Mouse (Mus musculus) forebrain, embryonic 16.5 days (tissue): ENCODE measurements around the gene Fzd10. TPM values are rescaled to one million over a fixed set of nuclear protein-coding genes. Genes with fewer than 3 reads are reported as not detected.

Source experiments
- ATAC-seq: fragments of 200-750 bp; cut with Nextera tagmentation; 2 replicates; pipeline ENCODE4 v1.8.0; 2017; ENCODE audit warnings: mild to moderate bottlenecking, moderate library complexity
- H3K27ac ChIP-seq: fragments of 300-500 bp; sonication (generic); 2 replicates; pipeline ENCODE4 v1.5.1; 2014; ENCODE audit warnings: low read length, control low read depth
- H3K27me3 ChIP-seq: fragments of 300-500 bp; sonication (generic); replicated peaks from 2 replicates; pipeline ENCODE4 v1.6.1; 2014; ENCODE audit warnings: low read length; ENCODE audit not compliant: control insufficient read depth, insufficient read depth
- H3K36me3 ChIP-seq: fragments of 300-500 bp; sonication (generic); 2 replicates; pipeline ENCODE4 v1.6.1; 2014; ENCODE audit not compliant: control insufficient read depth, insufficient read depth
- H3K4me1 ChIP-seq: fragments of 300-500 bp; sonication (generic); replicated peaks from 2 replicates; pipeline ENCODE4 v1.6.1; 2014; ENCODE audit warnings: low read length; ENCODE audit not compliant: control insufficient read depth, insufficient read depth
- H3K4me2 ChIP-seq: fragments of 300-500 bp; sonication (generic); 2 replicates; pipeline ENCODE4 v1.6.1; 2014; ENCODE audit warnings: mild to moderate bottlenecking, low read length, control low read depth
- H3K4me3 ChIP-seq: fragments of 300-500 bp; sonication (generic); replicated peaks from 2 replicates; pipeline ENCODE4 v1.5.1; 2014; ENCODE audit warnings: mild to moderate bottlenecking, low read length, control low read depth
- H3K9ac ChIP-seq: fragments of 300-500 bp; sonication (generic); replicated peaks from 2 replicates; pipeline ENCODE4 v1.6.1; 2014; ENCODE audit warnings: low read depth, low read length, control low read depth
- H3K9me3 ChIP-seq: fragments of 300-500 bp; sonication (generic); 2 replicates; pipeline ENCODE4 v1.6.1; 2016; ENCODE audit warnings: low read length; ENCODE audit not compliant: control insufficient read depth
- WGBS: fragments of 180-500 bp; shearing (Covaris S2); extraction: QIAGEN DNeasy Blood & Tissue Kit; methylation state at CpG from one replicate; pipeline ENCODE4 v1.1.7; 2014; 5-methylcytosine and 5-hydroxymethylcytosine counted together
- polyA plus RNA-seq: library from polyadenylated mRNA; unstranded; fragments of >200 nt; fragmentation: Nextera tagmentation; extraction: Ambion mirVana; gene quantifications from 2 replicates; pipeline ENCODE4 v1.2.1, GENCODE M21; 2015

Fzd10 gene
- polyA plus RNA-seq, 1 experiment from 2014 or later, result 0.38 TPM

- Histone ChIP-seq H3K4me1 (no peaks in the 10 kb centered on the region), H3K4me2 (no peak overlapping the region), H3K27ac (no peak overlapping the region), H3K4me3 (no peak overlapping the region), H3K36me3 (no peaks in the 10 kb centered on the region), H3K9ac (no peak overlapping the region), H3K27me3 (no peaks in the 10 kb centered on the region), H3K9me3 (no peaks in the 10 kb centered on the region)
- no peak for ATAC-seq
- WGBS, result 51% methylated on average over 5 of the region's 5 CpGs
Observed at GRCm38 (mm10) chr5:128627763-128628162, 27.1 kb downstream of the Fzd10 start.

DNA sequence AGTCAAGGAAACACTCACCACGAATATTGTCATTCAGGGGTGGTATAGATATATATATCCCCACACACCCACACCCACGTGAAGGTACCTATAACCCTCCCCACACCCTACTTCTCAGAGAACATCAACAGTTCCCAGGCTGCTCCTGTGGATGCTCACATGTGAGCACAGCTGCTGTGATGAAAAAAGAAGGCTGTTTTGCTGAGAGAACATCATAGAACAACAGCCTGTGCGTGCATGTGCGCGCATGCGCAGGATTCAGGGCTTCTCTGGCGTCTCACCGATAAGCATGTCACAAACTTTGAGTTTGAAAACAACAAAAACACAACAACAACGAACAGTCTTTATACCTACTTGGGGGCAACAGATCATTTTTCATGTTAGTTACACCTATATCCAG lies 36.0 kb downstream of the Fzd10 start:
- H3K9me3 ChIP-seq, result no peaks in the 10 kb centered on the region
- H3K27me3 ChIP-seq, result no peaks in the 10 kb centered on the region
- ATAC-seq, result no peak
- H3K4me1 ChIP-seq, result no peaks in the 10 kb centered on the region
- no peak overlapping the region for H3K4me3 ChIP-seq
- no peak overlapping the region for H3K9ac ChIP-seq
- WGBS, result 91% methylated on average over 9 of the region's 9 CpGs
- H3K36me3 ChIP-seq, result no peaks in the 10 kb centered on the region
- no peak overlapping the region for H3K27ac ChIP-seq
- H3K4me2 ChIP-seq, result no peak overlapping the region

DNA sequence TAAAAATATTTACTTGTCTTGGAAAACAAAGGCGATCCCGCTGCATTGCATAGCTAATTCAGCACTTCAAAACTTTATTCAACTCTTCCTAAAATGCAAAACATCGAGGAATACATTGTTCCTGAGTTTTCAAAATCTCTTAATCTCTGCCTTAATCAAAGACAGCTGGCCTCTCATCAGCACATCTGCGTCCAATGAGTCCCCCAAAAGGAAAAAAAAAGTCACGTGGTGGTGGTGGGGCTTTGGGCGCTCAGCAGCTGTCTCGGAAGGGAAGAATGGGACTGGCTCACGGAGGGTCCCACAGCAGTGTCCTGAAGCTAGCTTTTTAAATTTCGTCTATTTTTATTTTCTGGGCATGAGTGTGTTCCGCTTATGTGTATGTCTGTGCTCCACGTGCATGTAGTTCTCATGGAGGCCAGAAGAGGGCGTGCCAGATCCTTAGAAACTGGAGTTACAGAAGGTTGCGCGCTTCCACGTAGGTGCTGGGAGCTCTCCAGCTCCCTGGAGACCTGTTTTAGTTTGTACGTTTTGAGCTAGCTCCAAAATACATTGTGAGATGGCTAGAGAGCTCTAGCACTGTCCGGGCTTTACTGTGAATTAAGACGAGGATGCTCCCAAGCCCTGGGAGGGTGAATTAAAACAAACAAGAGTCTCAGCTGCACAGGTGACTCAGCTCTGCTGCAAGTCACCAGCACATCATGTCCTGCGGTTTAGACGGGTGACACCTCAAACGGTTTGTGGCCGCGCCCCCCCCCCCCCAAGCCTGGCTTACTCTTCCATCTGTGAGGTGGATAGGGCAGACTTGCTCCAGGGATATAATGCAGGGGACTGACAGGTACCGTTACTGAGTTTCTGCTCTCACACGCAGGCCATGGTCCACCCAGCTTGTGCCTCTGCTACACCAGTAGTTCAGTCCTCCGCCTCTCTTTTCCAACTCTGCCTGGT lies 36.7 kb downstream of the Fzd10 start:
- ATAC-seq, result no peak
- no peak overlapping the region for H3K4me3 ChIP-seq
- H3K27me3 ChIP-seq, result no peaks in the 10 kb centered on the region
- H3K36me3 ChIP-seq, result no peaks in the 10 kb centered on the region
- H3K27ac ChIP-seq, result no peak overlapping the region
- no peak overlapping the region for H3K4me2 ChIP-seq
- no peaks in the 10 kb centered on the region for H3K4me1 ChIP-seq
- no peaks in the 10 kb centered on the region for H3K9me3 ChIP-seq
- 91% methylated on average over 26 of the region's 26 CpGs for WGBS
- H3K9ac ChIP-seq, result no peak overlapping the region

GRCm38 (mm10) chr5:128638716-128639115 lies 38.1 kb downstream of the Fzd10 start:
- Histone ChIP-seq H3K27me3 (no peaks in the 10 kb centered on the region), H3K9ac (no peak overlapping the region), H3K4me2 (no peak overlapping the region), H3K9me3 (no peaks in the 10 kb centered on the region), H3K4me3 (no peak overlapping the region), H3K36me3 (no peaks in the 10 kb centered on the region), H3K4me1 (no peaks in the 10 kb centered on the region), H3K27ac (no peak overlapping the region)
- WGBS, result 76% methylated on average over 9 of the region's 9 CpGs
- no peak for ATAC-seq

DNA sequence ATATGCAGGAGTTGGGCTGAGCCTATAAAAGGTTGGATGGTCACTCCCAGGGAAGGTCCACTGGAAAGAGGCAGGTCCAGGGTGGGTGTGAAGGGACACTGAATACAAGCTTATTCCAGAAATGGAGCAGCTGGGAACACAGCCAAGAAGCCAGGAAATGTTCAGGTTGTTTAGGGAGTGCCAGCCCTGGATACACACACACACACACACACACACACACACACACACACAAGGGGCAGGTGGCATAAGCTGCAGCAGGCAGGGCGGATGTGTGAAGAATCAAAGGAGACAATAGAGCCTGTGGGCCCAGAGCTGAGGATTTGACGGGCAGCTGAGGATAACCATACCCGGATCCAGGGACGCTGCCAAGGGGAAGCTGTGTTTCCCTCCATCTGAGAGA lies 42.4 kb downstream of the Fzd10 start:
- Histone ChIP-seq H3K4me2 (no peak overlapping the region), H3K27ac (no peak overlapping the region), H3K9me3 (no peaks in the 10 kb centered on the region), H3K4me3 (no peak overlapping the region), H3K9ac (no peak overlapping the region), H3K27me3 (no peaks in the 10 kb centered on the region), H3K36me3 (no peaks in the 10 kb centered on the region), H3K4me1 (no peaks in the 10 kb centered on the region)
- 52% methylated on average over 4 of the region's 4 CpGs for WGBS
- no peak for ATAC-seq

- Histone ChIP-seq H3K27me3 (no peaks in the 10 kb centered on the region), H3K9me3 (no peaks in the 10 kb centered on the region), H3K4me3 (no peak overlapping the region), H3K36me3 (no peaks in the 10 kb centered on the region), H3K4me1 (no peaks in the 10 kb centered on the region), H3K4me2 (no peak overlapping the region), H3K9ac (no peak overlapping the region), H3K27ac (no peak overlapping the region)
- ATAC-seq, result no peak
- WGBS, result 74% methylated on average over 8 of the region's 8 CpGs
Observed at GRCm38 (mm10) chr5:128645720-128646119, 45.1 kb downstream of the Fzd10 start.

DNA sequence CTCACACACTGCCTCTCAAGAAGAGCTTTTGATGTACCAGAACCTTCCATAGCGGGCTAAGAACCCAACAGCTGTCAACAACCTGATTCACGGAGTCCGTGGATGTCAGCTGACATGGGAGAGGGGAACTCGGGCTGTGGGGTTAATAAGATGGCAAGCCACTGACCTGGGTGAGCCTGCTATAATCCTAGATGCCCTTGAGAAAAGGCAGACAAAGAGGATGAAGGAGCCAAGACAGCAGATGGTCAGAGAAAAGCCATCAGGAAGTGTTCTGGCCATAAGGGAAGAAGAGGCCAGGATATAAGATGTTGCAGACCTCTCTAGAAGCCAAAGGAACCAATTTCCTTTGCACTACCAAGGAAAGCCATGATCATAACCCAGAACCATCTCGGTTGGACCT lies 45.6 kb downstream of the Fzd10 start:
- no peaks in the 10 kb centered on the region for H3K36me3 ChIP-seq
- 82% methylated on average over 5 of the region's 5 CpGs for WGBS
- ATAC-seq, result no peak

GRCm38 (mm10) chr5:128647221-128647730 lies 46.6 kb downstream of the Fzd10 start:
- ATAC-seq, result no peak
- WGBS, result 66% methylated on average over 10 of the region's 10 CpGs

More for the DNA sequence above, 45.6 kb downstream of the Fzd10 start:
- no peak overlapping the region for H3K4me3 ChIP-seq
- H3K9ac ChIP-seq, result no peak overlapping the region
- no peak overlapping the region for H3K27ac ChIP-seq
- no peak overlapping the region for H3K4me2 ChIP-seq
- no peaks in the 10 kb centered on the region for H3K27me3 ChIP-seq
- no peaks in the 10 kb centered on the region for H3K9me3 ChIP-seq
- H3K4me1 ChIP-seq, result no peaks in the 10 kb centered on the region

DNA sequence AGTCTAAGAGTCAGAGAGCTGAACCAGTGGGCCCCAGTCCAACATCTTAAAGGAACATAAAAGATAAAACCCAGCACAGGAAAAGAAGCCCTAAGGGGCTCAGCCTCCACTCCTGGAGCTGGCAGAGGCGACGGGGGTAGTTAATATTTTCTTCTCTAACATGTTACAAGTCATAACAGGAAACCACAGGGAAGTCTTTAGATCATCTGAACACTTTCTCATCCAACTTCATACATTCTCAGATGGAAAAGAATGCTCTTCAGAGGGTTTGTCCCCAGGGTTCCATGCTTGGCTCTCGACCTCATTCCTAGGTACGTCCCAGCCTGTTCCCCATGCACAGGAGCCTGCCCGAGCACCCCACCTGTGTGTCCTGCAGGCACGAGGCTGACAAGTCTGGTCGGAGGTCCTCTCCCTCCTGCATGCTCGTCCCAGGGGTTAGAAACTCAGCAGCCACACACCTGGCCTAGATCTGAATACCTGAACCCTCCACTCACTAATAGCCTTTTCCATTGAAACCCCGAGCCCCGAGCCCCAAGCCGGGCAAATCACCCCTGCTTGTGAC lies 48.8 kb downstream of the Fzd10 start:
- Histone ChIP-seq H3K36me3 (no peaks in the 10 kb centered on the region), H3K9me3 (no peaks in the 10 kb centered on the region), H3K27ac (no peak overlapping the region), H3K4me2 (no peak overlapping the region), H3K4me3 (no peak overlapping the region), H3K27me3 (no peaks in the 10 kb centered on the region), H3K9ac (no peak overlapping the region), H3K4me1 (no peaks in the 10 kb centered on the region)
- ATAC-seq, result no peak
- WGBS, result 88% methylated on average over 11 of the region's 11 CpGs

More at GRCm38 (mm10) chr5:128647221-128647730, 46.6 kb downstream of the Fzd10 start:
- no peak overlapping the region for H3K4me2 ChIP-seq
- no peaks in the 10 kb centered on the region for H3K27me3 ChIP-seq
- H3K27ac ChIP-seq, result no peak overlapping the region
- no peaks in the 10 kb centered on the region for H3K36me3 ChIP-seq
- H3K9ac ChIP-seq, result no peak overlapping the region
- no peaks in the 10 kb centered on the region for H3K4me1 ChIP-seq
- H3K4me3 ChIP-seq, result no peak overlapping the region
- H3K9me3 ChIP-seq, result no peaks in the 10 kb centered on the region
